Mouse (Mus musculus) midbrain, embryonic 11.5 days (tissue): ENCODE data around the gene AB124611. TPM values are rescaled to one million over a fixed set of nuclear protein-coding genes. Genes with fewer than 3 reads are reported as not detected.
"Not testable (repeated sequence)": the region's sequence is repeated elsewhere in the genome, so short reads cannot be mapped to it uniquely, and the experiment has no call there.

Experiments
- ATAC-seq: fragments of 200-750 bp; cut with Nextera tagmentation; 2 replicates; pipeline ENCODE4 v1.8.0; 2017; ENCODE audit warnings: moderate TSS enrichment, moderate library complexity; ENCODE audit not compliant: low FRiP score
- DNase-seq: peaks from one replicate; pipeline ENCODE4 v3.0.0; 2015; ENCODE audit warnings: low spot score; ENCODE audit errors: missing footprints
- H3K27ac ChIP-seq: fragments of 300-500 bp; sonication (generic); 2 replicates; pipeline ENCODE4 v1.5.1; 2014; ENCODE audit warnings: low read depth, low read length
- H3K27me3 ChIP-seq: fragments of 300-500 bp; sonication (generic); 2 replicates; pipeline ENCODE4 v1.6.1; 2014; ENCODE audit warnings: mild to moderate bottlenecking, low read length, moderate library complexity, mixed read lengths; ENCODE audit not compliant: control insufficient read depth, insufficient read depth
- H3K36me3 ChIP-seq: fragments of 300-500 bp; sonication (generic); 2 replicates; pipeline ENCODE4 v1.6.1; 2014; ENCODE audit warnings: mild to moderate bottlenecking, low read length, moderate library complexity, mixed read lengths; ENCODE audit not compliant: control insufficient read depth, insufficient read depth
- H3K4me1 ChIP-seq: fragments of 300-500 bp; sonication (generic); 2 replicates; pipeline ENCODE4 v1.6.1; 2014; ENCODE audit warnings: low read length; ENCODE audit not compliant: control insufficient read depth, insufficient read depth
- H3K4me2 ChIP-seq: fragments of 300-500 bp; sonication (generic); 2 replicates; pipeline ENCODE4 v1.6.1; 2014; ENCODE audit warnings: mild to moderate bottlenecking, moderate library complexity
- H3K4me3 ChIP-seq: fragments of 300-500 bp; sonication (generic); 2 replicates; pipeline ENCODE4 v1.5.1; 2014; ENCODE audit warnings: low read depth, low read length
- H3K9ac ChIP-seq: fragments of 300-500 bp; sonication (generic); 2 replicates; pipeline ENCODE4 v1.6.1; 2014; ENCODE audit warnings: low read length
- H3K9me3 ChIP-seq: fragments of 300-500 bp; sonication (generic); 2 replicates; pipeline ENCODE4 v1.6.1; 2016; ENCODE audit warnings: low read length; ENCODE audit not compliant: control insufficient read depth
- WGBS: fragments of 180-500 bp; shearing (Covaris S2); extraction: QIAGEN DNeasy Blood & Tissue Kit; methylation state at CpG from one replicate; pipeline ENCODE4 v1.1.7; 2014; 5-methylcytosine and 5-hydroxymethylcytosine counted together
- polyA plus RNA-seq: library from polyadenylated mRNA; unstranded; fragments of >200 nt; fragmentation: Nextera tagmentation; extraction: Ambion mirVana; gene quantifications from 2 replicates; pipeline ENCODE4 v1.2.1, GENCODE M21; 2014

Gene AB124611
- 2.9 and 3.2 TPM in 2 replicates for polyA plus RNA-seq

- H3K27me3 ChIP-seq = no peaks in the 10 kb centered on the region
- H3K27ac ChIP-seq = no peak within 1 kb of the TSS
- no peaks in the 10 kb centered on the region for H3K36me3 ChIP-seq
- H3K4me1 ChIP-seq = no peaks in the 10 kb centered on the region
- 71% methylated on average over 14 of the region's 14 CpGs for WGBS
- no peak within 1 kb of the TSS for H3K4me2 ChIP-seq
- no peak for ATAC-seq
- H3K9me3 ChIP-seq = no peaks in the 10 kb centered on the region
- no peak for DNase-seq
- no peak within 1 kb of the TSS for H3K4me3 ChIP-seq
- H3K9ac ChIP-seq = no peak within 1 kb of the TSS
Measured at GRCm38 (mm10) chr9:21525937-21526633, at the start of gene AB124611. AB124611 (plus strand) TSS chr9:21526176.

GRCm38 (mm10) chr9:21477707-21478106, 48.3 kb upstream of the AB124611 start:
- H3K4me3 ChIP-seq = no peak overlapping the region
- 0 out of 2 replicates have a peak, but pooled peaks cover 4% of the 10 kb centered on the region for H3K9me3 ChIP-seq
- WGBS = 95% methylated on average over 6 of the region's 6 CpGs
- no peak overlapping the region for H3K9ac ChIP-seq
- ATAC-seq (no peak), DNase-seq (no peak)
- no peak overlapping the region for H3K27ac ChIP-seq
- no peaks in the 10 kb centered on the region for H3K27me3 ChIP-seq
- H3K4me2 ChIP-seq = no peak overlapping the region
- peaks cover 25% of the 10 kb centered on the region for H3K36me3 ChIP-seq
- H3K4me1 ChIP-seq = no peaks in the 10 kb centered on the region

GRCm38 (mm10) chr9:21484065-21484464, 41.9 kb upstream of the AB124611 start:
- H3K9me3 ChIP-seq = no peaks in the 10 kb centered on the region
- 96% methylated on average over 4 of the region's 4 CpGs for WGBS
- H3K27me3 ChIP-seq = no peaks in the 10 kb centered on the region
- H3K4me2 ChIP-seq = no peak overlapping the region
- no peak for ATAC-seq
- peaks cover 11% of the 10 kb centered on the region; the same call in 1 of the 2 replicates for H3K36me3 ChIP-seq
- no peaks in the 10 kb centered on the region for H3K4me1 ChIP-seq
- H3K27ac ChIP-seq = no peak overlapping the region
- H3K9ac ChIP-seq = no peak overlapping the region
- no peak overlapping the region for H3K4me3 ChIP-seq
- no peak for DNase-seq

- not testable (repeated sequence) for H3K36me3 ChIP-seq, H3K27me3 ChIP-seq, ATAC-seq, H3K27ac ChIP-seq, H3K4me2 ChIP-seq, H3K4me3 ChIP-seq, DNase-seq, H3K9ac ChIP-seq, H3K9me3 ChIP-seq, H3K4me1 ChIP-seq
- 95% methylated on average over 1 of the region's 2 CpGs for WGBS
Measured at GRCm38 (mm10) chr9:21488246-21488645, 37.7 kb upstream of the AB124611 start.

GRCm38 (mm10) chr9:21490696-21491095, 35.3 kb upstream of the AB124611 start:
- Histone ChIP-seq H3K9me3 (no peaks in the 10 kb centered on the region), H3K4me2 (no peak overlapping the region), H3K36me3 (peaks cover 2% of the 10 kb centered on the region; the same call in 1 of the 2 replicates), H3K9ac (no peak overlapping the region), H3K27ac (no peak overlapping the region), H3K4me3 (no peak overlapping the region), H3K27me3 (no peaks in the 10 kb centered on the region), H3K4me1 (no peaks in the 10 kb centered on the region)
- WGBS = 91% methylated on average over 9 of the region's 9 CpGs
- ATAC-seq = no peak
- DNase-seq = no peak

- DNase-seq (no peak), ATAC-seq (no peak)
- H3K27ac ChIP-seq = no peak overlapping the region
- H3K27me3 ChIP-seq = no peaks in the 10 kb centered on the region
- no peak overlapping the region for H3K9ac ChIP-seq
- H3K4me1 ChIP-seq = no peaks in the 10 kb centered on the region
- H3K4me3 ChIP-seq = no peak overlapping the region
- 49% methylated on average over 2 of the region's 2 CpGs for WGBS
- H3K4me2 ChIP-seq = no peak overlapping the region
- H3K9me3 ChIP-seq = no peaks in the 10 kb centered on the region
- H3K36me3 ChIP-seq = no peaks in the 10 kb centered on the region; the same call in 1 of the 2 replicates
Measured at GRCm38 (mm10) chr9:21493907-21494306, 32.1 kb upstream of the AB124611 start.

GRCm38 (mm10) chr9:21494726-21495125, 31.2 kb upstream of the AB124611 start:
- Histone ChIP-seq H3K9ac (no peak overlapping the region), H3K4me1 (no peaks in the 10 kb centered on the region), H3K27me3 (no peaks in the 10 kb centered on the region), H3K4me2 (no peak overlapping the region), H3K27ac (no peak overlapping the region), H3K36me3 (peaks cover 2% of the 10 kb centered on the region; the same call in 1 of the 2 replicates), H3K9me3 (no peaks in the 10 kb centered on the region), H3K4me3 (no peak overlapping the region)
- DNase-seq (no peak), ATAC-seq (no peak)
- 83% methylated on average over 9 of the region's 9 CpGs for WGBS

GRCm38 (mm10) chr9:21496308-21497049, 29.5 kb upstream of the AB124611 start:
- WGBS = 87% methylated on average over 18 of the region's 19 CpGs
- no peak for ATAC-seq
- no peak for DNase-seq

GRCm38 (mm10) chr9:21497050-21497542, 28.9 kb upstream of the AB124611 start:
- Histone ChIP-seq H3K27ac (no peak overlapping the region), H3K4me1 (no peaks in the 10 kb centered on the region), H3K4me2 (no peak overlapping the region), H3K36me3 (peaks cover 3% of the 10 kb centered on the region; the same call in 1 of the 2 replicates), H3K4me3 (no peak overlapping the region), H3K9ac (no peak overlapping the region), H3K9me3 (no peaks in the 10 kb centered on the region), H3K27me3 (no peaks in the 10 kb centered on the region)
- 94% methylated on average over 16 of the region's 16 CpGs for WGBS
- DNase-seq (no peak), ATAC-seq (no peak)

More at GRCm38 (mm10) chr9:21496308-21497049, 29.5 kb upstream of the AB124611 start:
- H3K4me3 ChIP-seq = no peak overlapping the region
- H3K27ac ChIP-seq = no peak overlapping the region
- peaks cover 3% of the 10 kb centered on the region; the same call in 1 of the 2 replicates for H3K36me3 ChIP-seq
- no peak overlapping the region for H3K4me2 ChIP-seq
- no peak overlapping the region for H3K9ac ChIP-seq
- H3K9me3 ChIP-seq = no peaks in the 10 kb centered on the region
- H3K4me1 ChIP-seq = no peaks in the 10 kb centered on the region
- H3K27me3 ChIP-seq = no peaks in the 10 kb centered on the region
